Mouse (Mus musculus) limb, embryonic 14.5 days (tissue): Measurements from ENCODE around the gene Lin28a. TPM values are rescaled to one million over a fixed set of nuclear protein-coding genes. Genes with fewer than 3 reads are reported as not detected.
"Not testable (repeated sequence)": the region's sequence is repeated elsewhere in the genome, so short reads cannot be mapped to it uniquely, and the experiment has no call there.

ENCODE experiments used
- ATAC-seq: fragments of 200-750 bp; cut with Nextera tagmentation; 2 replicates; pipeline ENCODE4 v1.8.0; 2017; ENCODE audit warnings: low read depth, moderate number of reproducible peaks, moderate TSS enrichment; ENCODE audit not compliant: low FRiP score
- DNase-seq: peaks from one replicate; pipeline ENCODE4 v3.0.0-alpha.2; 2015; ENCODE audit warnings: low spot score
- H3K27ac ChIP-seq: fragments of 300-500 bp; sonication (generic); replicated peaks from 2 replicates; pipeline ENCODE4 v1.5.1; 2014; ENCODE audit warnings: low read depth, mild to moderate bottlenecking, low read length, moderate library complexity, mixed read lengths
- H3K27me3 ChIP-seq: fragments of 300-500 bp; sonication (generic); 2 replicates; pipeline ENCODE4 v1.6.1; 2014; ENCODE audit warnings: low read length, mixed read lengths; ENCODE audit not compliant: control insufficient read depth, insufficient read depth
- H3K36me3 ChIP-seq: fragments of 300-500 bp; sonication (generic); 2 replicates; pipeline ENCODE4 v1.6.1; 2014; ENCODE audit warnings: mild to moderate bottlenecking, low read length, moderate library complexity, mixed read lengths; ENCODE audit not compliant: control insufficient read depth, insufficient read depth
- H3K4me1 ChIP-seq: fragments of 300-500 bp; sonication (generic); 2 replicates; pipeline ENCODE4 v1.6.1; 2014; ENCODE audit warnings: antibody characterized with exemption, low read length, mixed read lengths; ENCODE audit not compliant: control insufficient read depth, insufficient read depth
- H3K4me2 ChIP-seq: fragments of 300-500 bp; sonication (generic); replicated peaks from 2 replicates; pipeline ENCODE4 v1.6.1; 2014; ENCODE audit warnings: low read depth, mild to moderate bottlenecking, low read length, moderate library complexity; ENCODE audit not compliant: severe bottlenecking
- H3K4me3 ChIP-seq: fragments of 300-500 bp; sonication (generic); replicated peaks from 2 replicates; pipeline ENCODE4 v1.5.1; 2014; ENCODE audit warnings: low read length
- H3K9ac ChIP-seq: fragments of 300-500 bp; sonication (generic); 2 replicates; pipeline ENCODE4 v1.6.1; 2014; ENCODE audit warnings: mild to moderate bottlenecking, low read depth, low read length, moderate library complexity; ENCODE audit not compliant: severe bottlenecking
- H3K9me3 ChIP-seq: fragments of 300-500 bp; sonication (generic); 2 replicates; pipeline ENCODE4 v1.6.1; 2016; ENCODE audit warnings: low read length; ENCODE audit not compliant: control insufficient read depth
- POLR2A ChIP-seq: fragments of 200-500 bp; IDR thresholded peaks from 2 replicates; pipeline ENCODE4 v1.8.0; 2012; ENCODE audit warnings: inconsistent platforms, mild to moderate bottlenecking, moderate library complexity, borderline replicate concordance; ENCODE audit not compliant: insufficient read depth, insufficient read length; ENCODE audit errors: extremely low read depth
- WGBS: fragments of 180-500 bp; shearing (Covaris S2); extraction: QIAGEN DNeasy Blood & Tissue Kit; methylation state at CpG from one replicate; pipeline ENCODE4 v1.1.7; 2014; 5-methylcytosine and 5-hydroxymethylcytosine counted together
- polyA plus RNA-seq, 2 experiments: library from polyadenylated mRNA; depleted of rRNA in 1 of 2; stranded (reverse) in 1 of 2; unstranded in 1 of 2; fragments of >200 nt; fragmentation: Nextera tagmentation in 1 of 2; extraction: Ambion mirVana in 1 of 2; gene quantifications; 2 replicates each; pipeline versions ENCODE4 v1.2.1 to v1.2.3; 2012 to 2014

The Lin28a gene
- polyA plus RNA-seq, 2 experiments = 0.11 TPM; not detected in 1

- Histone ChIP-seq H3K4me3 (no peak overlapping the region), H3K36me3 (peaks cover 84% of the 10 kb centered on the region), H3K9ac (no peak overlapping the region), H3K4me1 (no peaks in the 10 kb centered on the region), H3K27me3 (no peaks in the 10 kb centered on the region), H3K9me3 (no peaks in the 10 kb centered on the region), H3K4me2 (no peak overlapping the region), H3K27ac (no peak overlapping the region)
- ATAC-seq (no peak), DNase-seq (no peak)
- TF ChIP-seq POLR2A = no peak
- WGBS = 71% methylated on average over 4 of the region's 4 CpGs
Observed at GRCm38 (mm10) chr4:133990035-133990434, 28.6 kb downstream of the Lin28a start.

- H3K36me3 ChIP-seq = peaks cover 73% of the 10 kb centered on the region
- not testable (repeated sequence) for H3K4me3 ChIP-seq, DNase-seq, H3K27ac ChIP-seq, H3K9me3 ChIP-seq, H3K27me3 ChIP-seq, ATAC-seq, H3K4me1 ChIP-seq, H3K4me2 ChIP-seq, H3K9ac ChIP-seq
- 87% methylated on average over 7 of the region's 8 CpGs for WGBS
Observed at GRCm38 (mm10) chr4:133988289-133988688, 30.4 kb downstream of the Lin28a start.

GRCm38 (mm10) chr4:133982936-133983335 is 35.7 kb downstream of the Lin28a start:
- no peak for TF ChIP-seq POLR2A
- no peaks in the 10 kb centered on the region for H3K9me3 ChIP-seq
- H3K4me3 ChIP-seq = no peak overlapping the region
- H3K27me3 ChIP-seq = no peaks in the 10 kb centered on the region
- H3K27ac ChIP-seq = no peak overlapping the region
- no peaks in the 10 kb centered on the region for H3K4me1 ChIP-seq
- 76% methylated on average over 13 of the region's 13 CpGs for WGBS
- no peak overlapping the region for H3K9ac ChIP-seq
- H3K36me3 ChIP-seq = peaks cover 71% of the 10 kb centered on the region
- no peak overlapping the region for H3K4me2 ChIP-seq
- DNase-seq (no peak), ATAC-seq (no peak)

GRCm38 (mm10) chr4:133980496-133980895 is 38.1 kb downstream of the Lin28a start:
- no peak for TF ChIP-seq POLR2A
- no peak for DNase-seq
- no peak for ATAC-seq
- Histone ChIP-seq H3K4me2 (no peak overlapping the region), H3K4me3 (no peak overlapping the region), H3K4me1 (no peaks in the 10 kb centered on the region), H3K9me3 (no peaks in the 10 kb centered on the region), H3K9ac (no peak overlapping the region), H3K27me3 (no peaks in the 10 kb centered on the region), H3K36me3 (peaks cover 71% of the 10 kb centered on the region), H3K27ac (no peak overlapping the region)
- 80% methylated on average over 5 of the region's 5 CpGs for WGBS

- ATAC-seq (no peak), DNase-seq (no peak)
- Histone ChIP-seq H3K27ac (no peak overlapping the region), H3K9me3 (no peaks in the 10 kb centered on the region), H3K9ac (no peak overlapping the region), H3K36me3 (peaks cover 66% of the 10 kb centered on the region), H3K4me3 (no peak overlapping the region), H3K4me2 (no peak overlapping the region), H3K27me3 (no peaks in the 10 kb centered on the region), H3K4me1 (no peaks in the 10 kb centered on the region)
- no peak for TF ChIP-seq POLR2A
- 91% methylated on average over 10 of the region's 10 CpGs for WGBS
Observed at GRCm38 (mm10) chr4:133978021-133978711, 40.5 kb downstream of the Lin28a start.
